Mouse (Mus musculus) embryonic facial prominence, embryonic 13.5 days (tissue): Measurements from ENCODE around the gene Rtn4r. TPM values are rescaled to one million over a fixed set of nuclear protein-coding genes. Genes with fewer than 3 reads are reported as not detected.

ENCODE experiments used
- ATAC-seq: fragments of 200-750 bp; cut with Nextera tagmentation; 2 replicates; pipeline ENCODE4 v1.8.0; 2017; ENCODE audit warnings: low read depth; ENCODE audit not compliant: insufficient number of reproducible peaks, insufficient read depth, low FRiP score, low TSS enrichment
- H3K27ac ChIP-seq: fragments of 300-500 bp; sonication (generic); 2 replicates; pipeline ENCODE4 v1.5.1; 2015; ENCODE audit warnings: moderate library complexity, mild to moderate bottlenecking, inconsistent platforms
- H3K27me3 ChIP-seq: fragments of 300-500 bp; sonication (generic); 2 replicates; pipeline ENCODE4 v1.6.1; 2015; ENCODE audit warnings: mild to moderate bottlenecking, inconsistent platforms
- H3K36me3 ChIP-seq: fragments of 300-500 bp; sonication (generic); 2 replicates; pipeline ENCODE4 v1.6.1; 2015; ENCODE audit warnings: mild to moderate bottlenecking, inconsistent platforms
- H3K4me1 ChIP-seq: fragments of 300-500 bp; sonication (generic); 2 replicates; pipeline ENCODE4 v1.6.1; 2015; ENCODE audit warnings: inconsistent platforms
- H3K4me2 ChIP-seq: fragments of 300-500 bp; sonication (generic); 2 replicates; pipeline ENCODE4 v1.6.1; 2015; ENCODE audit warnings: moderate library complexity, mild to moderate bottlenecking, inconsistent platforms
- H3K4me3 ChIP-seq: fragments of 300-500 bp; sonication (generic); 2 replicates; pipeline ENCODE4 v1.5.1; 2015; ENCODE audit warnings: mild to moderate bottlenecking, inconsistent platforms
- H3K9ac ChIP-seq: fragments of 300-500 bp; sonication (generic); 2 replicates; pipeline ENCODE4 v1.6.1; 2015; ENCODE audit warnings: mild to moderate bottlenecking, inconsistent platforms
- H3K9me3 ChIP-seq: fragments of 300-500 bp; sonication (generic); 2 replicates; pipeline ENCODE4 v1.6.1; 2016; ENCODE audit warnings: inconsistent platforms
- WGBS: fragments of 180-500 bp; shearing (Covaris S2); methylation state at CpG from one replicate; pipeline ENCODE4 v1.1.7; 2015; ENCODE audit warnings: mixed read lengths; 5-methylcytosine and 5-hydroxymethylcytosine counted together
- polyA plus RNA-seq: library from polyadenylated mRNA; unstranded; fragments of >200 nt; fragmentation: Nextera tagmentation; extraction: Ambion mirVana; gene quantifications from 2 replicates; pipeline ENCODE4 v1.2.1, GENCODE M21; 2015

Rtn4r gene
- polyA plus RNA-seq, result 5.6 and 6.3 TPM in 2 replicates

- H3K27me3 ChIP-seq, result peaks cover 58% of the 10 kb centered on the region
- peak within 1 kb of the TSS; percentile 97 for H3K4me2 ChIP-seq
- H3K4me1 ChIP-seq, result peaks cover 28% of the 10 kb centered on the region
- under 1% methylated on average over 61 of the region's 96 CpGs for WGBS
- H3K27ac ChIP-seq, result 0 out of 2 replicates have a peak within 1 kb of the TSS, but pooled peaks have one; percentile 7
- peak within 1 kb of the TSS; percentile 71 for H3K4me3 ChIP-seq
- H3K9me3 ChIP-seq, result no peaks in the 10 kb centered on the region
- no peaks in the 10 kb centered on the region for H3K36me3 ChIP-seq
- H3K9ac ChIP-seq, result peak within 1 kb of the TSS; percentile 79
- ATAC-seq, result peak; percentile 40
Measured at GRCm38 (mm10) chr16:18127241-18127861, at the start of gene Rtn4r. Gene Rtn4r (plus strand): TSS chr16:18127642.

GRCm38 (mm10) chr16:18078314-18079015 lies 49.0 kb upstream of the Rtn4r start:
- Histone ChIP-seq H3K4me2 (no peak overlapping the region), H3K27ac (no peak overlapping the region), H3K27me3 (no peaks in the 10 kb centered on the region), H3K4me3 (no peak overlapping the region), H3K36me3 (peaks cover under 1% of the 10 kb centered on the region), H3K9me3 (no peaks in the 10 kb centered on the region), H3K4me1 (no peaks in the 10 kb centered on the region), H3K9ac (no peak overlapping the region)
- WGBS, result 83% methylated on average over 5 of the region's 5 CpGs
- no peak for ATAC-seq

- no peaks in the 10 kb centered on the region for H3K4me1 ChIP-seq
- 74% methylated on average over 2 of the region's 2 CpGs for WGBS
- no peaks in the 10 kb centered on the region for H3K27me3 ChIP-seq
- H3K9ac ChIP-seq, result no peak overlapping the region
- no peaks in the 10 kb centered on the region for H3K36me3 ChIP-seq
- H3K9me3 ChIP-seq, result no peaks in the 10 kb centered on the region
- H3K27ac ChIP-seq, result no peak overlapping the region
- H3K4me3 ChIP-seq, result no peak overlapping the region
- no peak for ATAC-seq
- H3K4me2 ChIP-seq, result no peak overlapping the region
Measured at GRCm38 (mm10) chr16:18079300-18079699, 48.1 kb upstream of the Rtn4r start.

GRCm38 (mm10) chr16:18080171-18080570 lies 47.3 kb upstream of the Rtn4r start:
- 81% methylated on average over 7 of the region's 7 CpGs for WGBS
- Histone ChIP-seq H3K27ac (no peak overlapping the region), H3K4me1 (no peaks in the 10 kb centered on the region), H3K4me2 (no peak overlapping the region), H3K36me3 (no peaks in the 10 kb centered on the region), H3K4me3 (no peak overlapping the region), H3K9me3 (no peaks in the 10 kb centered on the region), H3K27me3 (no peaks in the 10 kb centered on the region), H3K9ac (no peak overlapping the region)
- ATAC-seq, result no peak

GRCm38 (mm10) chr16:18081149-18081827 lies 46.2 kb upstream of the Rtn4r start:
- no peaks in the 10 kb centered on the region for H3K36me3 ChIP-seq
- no peaks in the 10 kb centered on the region for H3K27me3 ChIP-seq
- H3K4me3 ChIP-seq, result no peak overlapping the region
- 81% methylated on average over 10 of the region's 10 CpGs for WGBS
- H3K4me1 ChIP-seq, result no peaks in the 10 kb centered on the region
- ATAC-seq, result no peak
- no peak overlapping the region for H3K4me2 ChIP-seq
- no peak overlapping the region for H3K27ac ChIP-seq
- no peaks in the 10 kb centered on the region for H3K9me3 ChIP-seq
- no peak overlapping the region for H3K9ac ChIP-seq

GRCm38 (mm10) chr16:18082291-18082690 lies 45.2 kb upstream of the Rtn4r start:
- no peaks in the 10 kb centered on the region for H3K9me3 ChIP-seq
- H3K4me1 ChIP-seq, result no peaks in the 10 kb centered on the region
- no peak overlapping the region for H3K27ac ChIP-seq
- WGBS, result 85% methylated on average over 1 of the region's 1 CpGs
- H3K4me2 ChIP-seq, result no peak overlapping the region
- H3K4me3 ChIP-seq, result no peak overlapping the region
- no peaks in the 10 kb centered on the region for H3K36me3 ChIP-seq
- H3K27me3 ChIP-seq, result peaks cover 3% of the 10 kb centered on the region
- ATAC-seq, result no peak
- no peak overlapping the region for H3K9ac ChIP-seq

GRCm38 (mm10) chr16:18083231-18083951 lies 44.1 kb upstream of the Rtn4r start:
- Histone ChIP-seq H3K27me3 (peaks cover 14% of the 10 kb centered on the region), H3K9ac (peak overlapping the region; percentile 46; the same call in 1 of the 2 replicates), H3K9me3 (no peaks in the 10 kb centered on the region), H3K27ac (no peak overlapping the region), H3K4me1 (peaks cover 7% of the 10 kb centered on the region), H3K4me3 (no peak overlapping the region), H3K36me3 (no peaks in the 10 kb centered on the region), H3K4me2 (no peak overlapping the region)
- WGBS, result 86% methylated on average over 18 of the region's 18 CpGs
- no peak for ATAC-seq

GRCm38 (mm10) chr16:18084262-18084661 lies 43.2 kb upstream of the Rtn4r start:
- H3K27ac ChIP-seq, result no peak overlapping the region
- H3K4me3 ChIP-seq, result no peak overlapping the region
- H3K36me3 ChIP-seq, result no peaks in the 10 kb centered on the region
- H3K4me1 ChIP-seq, result peaks cover 11% of the 10 kb centered on the region
- no peak overlapping the region for H3K9ac ChIP-seq
- no peak overlapping the region for H3K4me2 ChIP-seq
- H3K27me3 ChIP-seq, result peaks cover 17% of the 10 kb centered on the region
- WGBS, result 83% methylated on average over 7 of the region's 7 CpGs
- no peaks in the 10 kb centered on the region for H3K9me3 ChIP-seq
- no peak for ATAC-seq

- Histone ChIP-seq H3K27me3 (peaks cover 17% of the 10 kb centered on the region), H3K9me3 (no peaks in the 10 kb centered on the region), H3K36me3 (no peaks in the 10 kb centered on the region), H3K4me3 (no peak overlapping the region), H3K9ac (no peak overlapping the region), H3K27ac (no peak overlapping the region), H3K4me2 (no peak overlapping the region), H3K4me1 (peaks cover 16% of the 10 kb centered on the region)
- ATAC-seq, result no peak
- 92% methylated on average over 5 of the region's 5 CpGs for WGBS
Measured at GRCm38 (mm10) chr16:18087101-18087500, 40.3 kb upstream of the Rtn4r start.

GRCm38 (mm10) chr16:18096348-18096747 lies 31.1 kb upstream of the Rtn4r start:
- no peaks in the 10 kb centered on the region for H3K9me3 ChIP-seq
- no peaks in the 10 kb centered on the region for H3K4me1 ChIP-seq
- no peak overlapping the region for H3K9ac ChIP-seq
- no peak overlapping the region for H3K4me3 ChIP-seq
- H3K4me2 ChIP-seq, result no peak overlapping the region
- 42% methylated on average over 5 of the region's 5 CpGs for WGBS
- no peak overlapping the region for H3K27ac ChIP-seq
- ATAC-seq, result no peak
- no peaks in the 10 kb centered on the region for H3K36me3 ChIP-seq
- no peaks in the 10 kb centered on the region for H3K27me3 ChIP-seq

- no peak for ATAC-seq
- Histone ChIP-seq H3K9ac (no peak overlapping the region), H3K4me1 (0 out of 2 replicates have a peak, but pooled peaks cover 4% of the 10 kb centered on the region), H3K4me2 (no peak overlapping the region), H3K27ac (no peak overlapping the region), H3K4me3 (no peak overlapping the region), H3K27me3 (no peaks in the 10 kb centered on the region), H3K9me3 (no peaks in the 10 kb centered on the region), H3K36me3 (no peaks in the 10 kb centered on the region)
- 54% methylated on average over 4 of the region's 4 CpGs for WGBS
Measured at GRCm38 (mm10) chr16:18102816-18103215, 24.6 kb upstream of the Rtn4r start.
